Mouse (Mus musculus) liver, embryonic 14.5 days (tissue): ENCODE data around the gene Evx1. TPM values are rescaled to one million over a fixed set of nuclear protein-coding genes. Genes with fewer than 3 reads are reported as not detected.

ENCODE experiments used
- ATAC-seq: fragments of 200-750 bp; cut with Nextera tagmentation; 2 replicates; pipeline ENCODE4 v1.8.0; 2017; ENCODE audit warnings: moderate number of reproducible peaks, mild to moderate bottlenecking, moderate library complexity; ENCODE audit not compliant: insufficient read depth
- DNase-seq, 3 experiments: peaks; one replicate each; pipeline ENCODE4 v3.0.0-alpha.2; 2012 to 2013; ENCODE audit warnings: low read depth in 3 of 3, low spot score in 3 of 3
- H3K27ac ChIP-seq: fragments of 300-500 bp; sonication (generic); 2 replicates; pipeline ENCODE4 v1.5.1; 2014; ENCODE audit warnings: moderate library complexity, mild to moderate bottlenecking, control low read depth, inconsistent platforms
- H3K27me3 ChIP-seq: fragments of 300-500 bp; sonication (generic); 2 replicates; pipeline ENCODE4 v1.6.1; 2014; ENCODE audit warnings: mild to moderate bottlenecking, low read length, moderate library complexity; ENCODE audit not compliant: control insufficient read depth, insufficient read depth
- H3K36me3 ChIP-seq: fragments of 300-500 bp; sonication (generic); replicated peaks from 2 replicates; pipeline ENCODE4 v1.6.1; 2014; ENCODE audit warnings: low read depth; ENCODE audit not compliant: control insufficient read depth, insufficient read depth
- H3K4me1 ChIP-seq, 2 experiments: fragments of 200-500 bp in 1 of 2; fragments of 300-500 bp in 1 of 2; sonication (generic) in 1 of 2; replicated peaks; 2 replicates each; pipeline ENCODE4 v1.6.1; 2012 to 2014; ENCODE audit warnings: antibody characterized with exemption in 1 of 2, inconsistent platforms in 1 of 2, low read length in 1 of 2; ENCODE audit not compliant: control insufficient read depth in 2 of 2, insufficient read depth in 2 of 2
- H3K4me2 ChIP-seq: fragments of 300-500 bp; sonication (generic); 2 replicates; pipeline ENCODE4 v1.6.1; 2014; ENCODE audit warnings: low read depth, mild to moderate bottlenecking, control low read depth, moderate library complexity
- H3K4me3 ChIP-seq, 2 experiments: fragments of 200-500 bp in 1 of 2; fragments of 300-500 bp in 1 of 2; sonication (generic) in 1 of 2; 2 replicates each; pipeline ENCODE4 v1.5.1; 2012 to 2014; ENCODE audit warnings: low read depth in 2 of 2, low read length in 2 of 2, mild to moderate bottlenecking in 2 of 2, control low read depth in 1 of 2, inconsistent platforms in 1 of 2, moderate library complexity in 1 of 2; ENCODE audit not compliant: insufficient read depth in 1 of 2
- H3K9ac ChIP-seq: fragments of 300-500 bp; sonication (generic); replicated peaks from 2 replicates; pipeline ENCODE4 v1.6.1; 2014; ENCODE audit warnings: mild to moderate bottlenecking, control low read depth, moderate library complexity
- H3K9me3 ChIP-seq: fragments of 300-500 bp; sonication (generic); 2 replicates; pipeline ENCODE4 v1.6.1; 2016; ENCODE audit warnings: low read length, mixed read lengths; ENCODE audit not compliant: control insufficient read depth
- CTCF ChIP-seq: IDR thresholded peaks from 2 replicates; pipeline ENCODE4 v1.5.1; 2016; ENCODE audit warnings: antibody characterized with exemption, low read depth, control low read depth
- EP300 ChIP-seq: IDR thresholded peaks from 2 replicates; pipeline ENCODE4 v1.6.1; 2016; ENCODE audit warnings: antibody characterized with exemption, low read depth
- WGBS: fragments of 180-500 bp; shearing (Covaris S2); extraction: QIAGEN DNeasy Blood & Tissue Kit; methylation state at CpG from one replicate; pipeline ENCODE4 v1.1.7; 2014; ENCODE audit not compliant: insufficient replicate concordance; 5-methylcytosine and 5-hydroxymethylcytosine counted together
- polyA plus RNA-seq, 2 experiments: library from polyadenylated mRNA; depleted of rRNA in 1 of 2; stranded (reverse) in 1 of 2; unstranded in 1 of 2; fragments of >200 nt; fragmentation: Nextera tagmentation in 1 of 2; extraction: Ambion mirVana in 1 of 2; gene quantifications; 2 replicates each; pipeline versions ENCODE4 v1.2.1 to v1.2.3; 2012 to 2014

Evx1 gene
- polyA plus RNA-seq, 2 experiments = not detected

DNA sequence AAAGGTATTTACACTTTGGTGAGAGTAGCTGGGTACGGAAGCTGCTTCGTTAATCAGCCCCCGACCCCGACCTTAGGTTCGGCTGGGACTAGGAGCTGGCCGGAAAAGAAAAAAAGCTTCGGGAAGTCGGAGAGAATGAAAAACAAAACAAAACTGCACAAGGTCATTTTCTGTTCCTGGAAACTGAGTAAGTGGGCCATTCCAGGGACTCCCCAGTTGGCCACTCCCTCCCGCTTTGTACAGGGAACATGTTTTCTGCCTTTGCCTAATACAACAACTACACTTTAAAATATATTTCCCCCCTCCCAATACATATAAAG lies 46.7 kb upstream of the Evx1 start:
- Histone ChIP-seq H3K4me2 (no peak overlapping the region), H3K36me3 (no peaks in the 10 kb centered on the region), H3K9me3 (no peaks in the 10 kb centered on the region), H3K27ac (no peak overlapping the region), H3K9ac (no peak overlapping the region), H3K4me1 (no peaks in the 10 kb centered on the region), H3K27me3 (peaks cover 96% of the 10 kb centered on the region), H3K4me3 (no peak overlapping the region)
- ATAC-seq (no peak), DNase-seq (no peak)
- 3% methylated on average over 9 of the region's 9 CpGs for WGBS
- no peak for TF ChIP-seq CTCF
- no peak for TF ChIP-seq EP300

DNA sequence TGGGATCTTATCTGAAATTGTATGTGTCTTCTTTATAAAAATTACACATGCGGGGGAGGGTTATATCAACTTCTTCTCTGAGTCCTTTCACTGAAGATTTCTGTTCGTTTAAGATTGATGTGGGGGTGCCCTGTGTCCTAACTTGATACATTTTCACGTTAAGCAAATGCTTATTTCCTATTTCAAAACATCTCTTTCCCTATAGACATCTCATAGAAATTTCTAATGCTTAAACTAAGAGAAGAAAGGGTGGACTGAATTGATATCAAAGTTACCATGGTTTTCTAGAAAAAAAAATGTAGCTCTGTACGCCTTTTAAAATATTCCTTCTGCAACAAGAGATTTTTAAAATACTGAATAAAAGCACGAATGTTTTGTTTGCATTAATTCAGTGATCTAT lies 46.1 kb upstream of the Evx1 start:
- WGBS = 17% methylated on average over 5 of the region's 5 CpGs
- no peak overlapping the region for H3K27ac ChIP-seq
- H3K4me2 ChIP-seq = no peak overlapping the region
- no peak for DNase-seq
- H3K9ac ChIP-seq = no peak overlapping the region
- ATAC-seq = no peak
- H3K9me3 ChIP-seq = no peaks in the 10 kb centered on the region
- H3K4me1 ChIP-seq = no peaks in the 10 kb centered on the region
- H3K4me3 ChIP-seq = no peak overlapping the region
- peaks cover 93% of the 10 kb centered on the region for H3K27me3 ChIP-seq
- no peaks in the 10 kb centered on the region for H3K36me3 ChIP-seq
- TF ChIP-seq CTCF (no peak), EP300 (no peak)

DNA sequence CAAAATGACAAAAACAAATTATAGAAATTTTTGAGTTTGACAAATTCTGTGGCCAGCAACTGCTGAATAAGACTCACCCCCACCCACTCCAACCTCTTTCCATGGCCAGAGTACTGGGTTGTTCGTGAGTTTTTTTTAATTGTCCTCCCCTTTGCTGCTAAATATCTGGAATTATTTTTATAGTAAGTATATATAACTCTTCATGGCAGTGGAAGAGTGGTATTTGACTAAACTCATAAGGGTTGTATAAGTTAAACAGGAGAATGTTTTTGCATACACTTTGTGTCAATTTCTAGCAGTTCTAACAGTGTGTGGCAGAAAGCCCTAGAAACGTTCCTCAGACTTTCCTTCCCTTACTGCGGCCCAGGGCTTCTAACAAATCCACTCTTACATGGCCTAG lies 45.6 kb upstream of the Evx1 start:
- DNase-seq = no peak
- H3K4me2 ChIP-seq = no peak overlapping the region
- WGBS = 11% methylated on average over 3 of the region's 3 CpGs
- no peak overlapping the region for H3K27ac ChIP-seq
- ATAC-seq = no peak
- no peak for TF ChIP-seq CTCF
- TF ChIP-seq EP300 = no peak
- no peak overlapping the region for H3K4me3 ChIP-seq
- H3K4me1 ChIP-seq = no peaks in the 10 kb centered on the region
- H3K9me3 ChIP-seq = no peaks in the 10 kb centered on the region
- no peak overlapping the region for H3K9ac ChIP-seq
- peaks cover 93% of the 10 kb centered on the region for H3K27me3 ChIP-seq
- no peaks in the 10 kb centered on the region for H3K36me3 ChIP-seq

DNA sequence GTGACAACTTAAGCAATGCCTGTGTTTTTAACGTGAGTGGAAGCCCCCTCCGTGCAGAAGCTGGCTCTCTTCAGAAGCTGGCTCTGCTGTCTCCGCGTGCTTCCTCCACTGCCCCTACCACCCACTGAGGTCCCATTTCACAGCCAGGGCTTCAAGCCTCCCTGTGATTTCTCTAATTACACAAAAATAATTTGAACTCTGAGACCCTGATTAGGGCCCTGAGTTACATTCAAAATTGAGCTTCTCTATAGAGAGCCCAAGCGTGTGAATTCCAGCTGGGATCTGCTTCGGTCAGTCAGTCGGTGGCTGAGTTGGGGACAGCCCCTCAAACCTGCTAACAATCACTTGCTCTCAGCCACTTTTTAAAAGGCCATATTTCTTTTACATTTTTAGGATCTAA lies 45.0 kb upstream of the Evx1 start:
- H3K4me3 ChIP-seq = no peak overlapping the region
- H3K36me3 ChIP-seq = no peaks in the 10 kb centered on the region
- TF ChIP-seq EP300 (no peak), CTCF (no peak)
- WGBS = 8% methylated on average over 7 of the region's 7 CpGs
- H3K4me1 ChIP-seq = no peaks in the 10 kb centered on the region
- ATAC-seq (no peak), DNase-seq (no peak)
- peaks cover 93% of the 10 kb centered on the region for H3K27me3 ChIP-seq
- H3K4me2 ChIP-seq = no peak overlapping the region
- H3K9ac ChIP-seq = no peak overlapping the region
- H3K27ac ChIP-seq = no peak overlapping the region
- H3K9me3 ChIP-seq = no peaks in the 10 kb centered on the region

DNA sequence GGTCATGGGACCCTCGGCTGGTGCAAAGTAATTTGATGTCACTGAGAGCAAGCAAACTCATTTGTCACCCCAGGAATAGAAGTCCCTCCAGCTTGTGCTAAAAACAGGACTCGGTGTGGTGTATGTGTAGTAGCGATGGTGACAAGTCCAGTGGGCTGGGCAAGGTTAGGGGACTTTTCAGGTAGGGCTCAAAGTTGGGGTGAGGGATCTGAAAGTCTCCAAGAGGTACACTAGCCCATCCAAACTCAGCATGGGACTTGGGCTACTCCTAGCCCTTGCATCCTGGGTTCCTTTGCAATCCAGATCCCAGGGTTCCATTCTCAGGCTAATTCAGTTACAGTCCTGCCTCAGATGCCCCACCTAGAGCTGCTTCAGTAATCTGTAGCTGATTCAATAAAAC lies 44.5 kb upstream of the Evx1 start:
- WGBS = 2% methylated on average over 3 of the region's 3 CpGs
- no peak for TF ChIP-seq EP300
- TF ChIP-seq CTCF = no peak
- Histone ChIP-seq H3K27me3 (peaks cover 93% of the 10 kb centered on the region), H3K9ac (no peak overlapping the region), H3K4me1 (no peaks in the 10 kb centered on the region), H3K27ac (no peak overlapping the region), H3K4me3 (no peak overlapping the region), H3K36me3 (no peaks in the 10 kb centered on the region), H3K9me3 (no peaks in the 10 kb centered on the region), H3K4me2 (no peak overlapping the region)
- ATAC-seq (no peak), DNase-seq (no peak)
